8 mouse cellular contexts compared by ENCODE assay signal in the genomic region with DNA sequence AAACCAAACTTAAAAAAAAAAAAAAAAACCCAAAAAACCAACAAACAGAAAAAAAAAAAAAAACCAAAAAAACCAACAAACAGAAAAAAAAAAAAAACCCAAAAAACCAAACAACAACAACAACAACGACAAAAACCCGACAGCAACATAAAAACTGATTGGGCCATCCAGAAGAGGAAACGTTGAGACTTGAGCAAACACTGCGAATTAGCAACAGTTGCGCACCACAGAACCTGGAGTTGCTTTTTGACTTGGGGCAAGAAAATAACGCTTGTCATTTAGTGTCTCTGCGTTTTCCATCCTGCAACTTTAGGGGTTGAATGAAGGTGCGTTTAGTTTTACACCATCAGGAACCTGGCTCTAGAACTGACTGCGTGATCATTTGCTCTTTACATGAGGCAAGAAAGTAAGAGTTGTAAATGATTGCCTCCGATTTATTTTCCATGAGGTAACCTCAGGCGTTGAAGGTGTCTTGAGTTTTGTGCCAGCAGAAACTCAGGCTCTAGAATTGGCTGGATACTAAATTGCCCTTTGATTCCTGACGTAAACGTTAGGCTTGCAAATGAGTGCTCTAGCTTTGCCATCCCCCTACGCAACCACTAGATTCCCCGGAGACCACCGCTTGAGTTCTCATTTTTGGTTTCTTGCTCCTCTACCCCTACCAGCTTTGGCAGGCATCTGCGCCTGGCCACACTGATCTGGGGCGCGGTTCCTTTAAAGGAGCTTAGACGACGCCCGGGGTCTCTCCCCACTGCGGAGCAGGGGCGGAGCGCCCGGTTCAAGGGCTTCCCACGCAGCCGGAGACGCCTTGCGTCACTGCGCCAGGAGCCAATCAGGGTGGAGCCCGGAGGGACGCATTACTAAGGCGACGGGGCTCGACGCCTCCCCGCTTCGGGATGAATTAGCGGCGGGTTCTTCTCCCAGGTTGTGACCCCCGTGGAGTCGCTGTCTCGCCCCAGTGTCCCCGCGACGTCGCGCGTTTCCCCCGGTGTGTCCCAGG. TPM values are rescaled to one million over a fixed set of nuclear protein-coding genes. Genes with fewer than 3 reads are reported as not detected.
DNase-seq lines count a peak whose midpoint lies in the region; ATAC-seq and TF ChIP-seq lines count a peak whose summit lies in the region.

TSS of gene Lclat1 (plus strand) at position 828 of the 1,000 bp plus-strand sequence.

- peak within 1 kb of the TSS; percentile 92 for H3K4me2 ChIP-seq in heart, embryonic 11.5 days
- peak within 1 kb of the TSS; percentile 90 for H3K4me2 ChIP-seq in kidney, embryonic 16.5 days (replicated peaks; ENCODE audit: low read depth, low read length)
- peak within 1 kb of the TSS; percentile 95 for H3K4me2 ChIP-seq in myocyte (ENCODE audit: low read depth)

- peak within 1 kb of the TSS; percentile 76 for H3K4me3 ChIP-seq in heart, embryonic 11.5 days (ENCODE audit: low read depth, low read length)
- peak within 1 kb of the TSS; percentile 92 for H3K4me3 ChIP-seq in kidney, embryonic 16.5 days (ENCODE audit: low read length)
- H3K4me3 ChIP-seq in liver, adult 2 months (ENCODE audit: insufficient read depth, low read depth, low read length), result peak within 1 kb of the TSS; percentile 89
- peak within 1 kb of the TSS; percentile 64 for H3K4me3 ChIP-seq in myocyte

- H3K9me3 ChIP-seq in heart, embryonic 11.5 days (replicated peaks; ENCODE audit: control insufficient read depth, low read length), result no peaks in the 10 kb centered on the region
- no peaks in the 10 kb centered on the region for H3K9me3 ChIP-seq in kidney, embryonic 16.5 days (ENCODE audit: low read length)

- peak; percentile 99 for ATAC-seq in erythroblast, adult 5-6 weeks (replicated peaks; ENCODE audit: low FRiP score, poor library complexity, severe bottlenecking)
- peak; percentile 100 for ATAC-seq in heart, embryonic 11.5 days (replicated peaks; ENCODE audit: insufficient number of reproducible peaks, low FRiP score, low TSS enrichment)
- peak; percentile 100 for ATAC-seq in kidney, embryonic 16.5 days (ENCODE audit: low FRiP score, low TSS enrichment)

- H3K79me2 ChIP-seq in liver, adult 2 months (ENCODE audit: control insufficient read depth, insufficient read depth, low read length), result peaks cover 11% of the 10 kb centered on the region; the same call in 1 of the 2 replicates
- H3K79me2 ChIP-seq in myocyte (ENCODE audit: control insufficient read depth, insufficient read depth), result peaks cover 28% of the 10 kb centered on the region

- no peaks in the 10 kb centered on the region for H3K27me3 ChIP-seq in heart, embryonic 11.5 days (ENCODE audit: control insufficient read depth, insufficient read depth, low read length)
- no peaks in the 10 kb centered on the region for H3K27me3 ChIP-seq in kidney, embryonic 16.5 days (ENCODE audit: insufficient read depth, low read length)
- H3K27me3 ChIP-seq in liver, adult 2 months (ENCODE audit: control insufficient read depth, insufficient read depth, low read length), result no peaks in the 10 kb centered on the region
- H3K27me3 ChIP-seq in myocyte (ENCODE audit: control insufficient read depth, insufficient read depth, insufficient read length), result no peaks in the 10 kb centered on the region
- H3K27me3 ChIP-seq in splenic B cell, adult 2 months (ENCODE audit: control insufficient read depth, insufficient read depth, low read length, poor library complexity, severe bottlenecking), result no peaks in the 10 kb centered on the region

- H3K36me3 ChIP-seq in heart, embryonic 11.5 days (ENCODE audit: control insufficient read depth, insufficient read depth, low read length), result no peaks in the 10 kb centered on the region
- no peaks in the 10 kb centered on the region for H3K36me3 ChIP-seq in kidney, embryonic 16.5 days (ENCODE audit: insufficient read depth, low read length)
- no peaks in the 10 kb centered on the region for H3K36me3 ChIP-seq in liver, adult 2 months (ENCODE audit: control insufficient read depth, insufficient read depth, low read length)
- H3K36me3 ChIP-seq in myocyte (ENCODE audit: control insufficient read depth, insufficient read depth), result no peaks in the 10 kb centered on the region
- 0 out of 2 replicates have a peak, but pooled peaks cover 1% of the 10 kb centered on the region for H3K36me3 ChIP-seq in splenic B cell, adult 2 months (ENCODE audit: control insufficient read depth, insufficient read depth, low read length, poor library complexity, severe bottlenecking)

- 0 out of 2 replicates have a peak, but pooled peaks have one; percentile 4 for TF ChIP-seq POLR2A in liver, adult 2 months (IDR thresholded peaks at IDR 0.05; ENCODE audit: extremely low read depth, insufficient read depth, low read length)
- TF ChIP-seq POLR2A in myocyte (IDR thresholded peaks at IDR 0.05; ENCODE audit: insufficient read length, low read depth), result peak; percentile 64

- H3K9ac ChIP-seq in heart, embryonic 11.5 days (ENCODE audit: low read depth, low read length), result peak within 1 kb of the TSS; percentile 89
- peak within 1 kb of the TSS; percentile 92 for H3K9ac ChIP-seq in kidney, embryonic 16.5 days (replicated peaks; ENCODE audit: low read length)
- peak within 1 kb of the TSS; percentile 83 for H3K9ac ChIP-seq in liver, adult 2 months (ENCODE audit: low read depth, low read length)

- DNase-seq in B cell, adult 2 months, result peak; percentile 96
- DNase-seq in brain, adult 2 months (ENCODE audit: low read depth, low spot score), result peak; percentile 98
- peak; percentile 92 for DNase-seq in liver, adult 2 months (ENCODE audit: extremely low read depth, low read depth, low spot score)
- DNase-seq in splenic B cell, adult 2 months (ENCODE audit: low read depth, low spot score), result peak; percentile 96

- peaks cover 4% of the 10 kb centered on the region for H3K4me1 ChIP-seq in heart, embryonic 11.5 days (ENCODE audit: control insufficient read depth, insufficient read depth, low read length)
- H3K4me1 ChIP-seq in kidney, embryonic 16.5 days (ENCODE audit: insufficient read depth, low read length), result peaks cover 23% of the 10 kb centered on the region
- peaks cover 4% of the 10 kb centered on the region for H3K4me1 ChIP-seq in liver, adult 2 months (ENCODE audit: control insufficient read depth, insufficient read depth, low read length)

- 5% methylated on average over 51 of the region's 51 CpGs for WGBS in heart, embryonic 11.5 days (ENCODE audit: insufficient replicate concordance)
- 4% methylated on average over 51 of the region's 51 CpGs for WGBS in kidney, embryonic 16.5 days
- 4% methylated on average over 51 of the region's 51 CpGs for WGBS in liver, adult 2 months

- TF ChIP-seq CTCF in liver, adult 2 months (IDR thresholded peaks at IDR 0.05; ENCODE audit: low read depth, low read length), result no peak

- peak within 1 kb of the TSS; percentile 29 for H3ac ChIP-seq in myocyte (ENCODE audit: control insufficient read depth, insufficient read length)

- peak within 1 kb of the TSS; percentile 71 for H3K27ac ChIP-seq in heart, embryonic 11.5 days (ENCODE audit: low read depth, low read length)
- peak within 1 kb of the TSS; percentile 89 for H3K27ac ChIP-seq in kidney, embryonic 16.5 days (ENCODE audit: low read length)
- peak within 1 kb of the TSS; percentile 81 for H3K27ac ChIP-seq in liver, adult 2 months (replicated peaks; ENCODE audit: insufficient read depth, low read depth, low read length)

TF ChIP-seq in myocyte, 11 proteins besides CTCF, POLR2A, EP300 and RAD21:
- TF ChIP-seq MYOD1 (IDR thresholded peaks at IDR 0.05; ENCODE audit: control insufficient read depth in 1 of 3, insufficient read length in 2 of 3, low read depth in 2 of 3), result peak in 1 of 3 experiments; percentile 6
- TF ChIP-seq POLR2AphosphoS2 (IDR thresholded peaks at IDR 0.05; ENCODE audit: insufficient read length, low read depth), result peak; percentile 69
- TF ChIP-seq TCF12 (IDR thresholded peaks at IDR 0.05; ENCODE audit: insufficient read depth, poor library complexity, severe bottlenecking), result no peak
- no peak for TF ChIP-seq MYOG (IDR thresholded peaks at IDR 0.05; ENCODE audit: control insufficient read depth in 1 of 3, insufficient read depth in 1 of 3, insufficient read length in 2 of 3, low read depth in 2 of 3)
- no peak for TF ChIP-seq MAX (IDR thresholded peaks at IDR 0.05; ENCODE audit: low read depth)
- no peak for TF ChIP-seq TCF3 (IDR thresholded peaks at IDR 0.05; ENCODE audit: insufficient read length, low read depth)
- no peak for TF ChIP-seq USF1 (IDR thresholded peaks at IDR 0.05; ENCODE audit: low read depth)
- TF ChIP-seq REST (IDR thresholded peaks at IDR 0.05; ENCODE audit: insufficient read depth, insufficient read length), result no peak
- TF ChIP-seq E2F4 (IDR thresholded peaks at IDR 0.05; ENCODE audit: insufficient read depth), result peak; percentile 71
- no peak for TF ChIP-seq CEBPB (IDR thresholded peaks at IDR 0.05; ENCODE audit: insufficient read depth, poor library complexity, severe bottlenecking)
- no peak for TF ChIP-seq SRF (IDR thresholded peaks at IDR 0.05; ENCODE audit: control insufficient read depth, insufficient read length, low read depth)

RNA-seq across cellular contexts. Expression of gene Lclat1, which starts in this region (rescaled TPM):
- 3.6 and 9.0 TPM in 2 replicates for total RNA-seq in erythroblast, adult 5-6 weeks (2015; ENCODE audit: low replicate concordance)
- total RNA-seq in erythroblast, adult 5-6 weeks (2017; ENCODE audit: low replicate concordance), result 1.3 and 3.3 TPM in 2 replicates
- polyA plus RNA-seq in heart, embryonic 11.5 days (2014; fragmentation: Nextera tagmentation; extraction: Ambion mirVana), result 38.3 and 51.0 TPM in 2 replicates
- 16.9 and 20.0 TPM in 2 replicates for polyA plus RNA-seq in kidney, embryonic 16.5 days (2015; fragmentation: Nextera tagmentation; extraction: Ambion mirVana)
- total RNA-seq in liver, adult 2 months (2014; rRNA removed), result 24.1 and 29.6 TPM in 2 replicates
- polyA plus RNA-seq in liver, adult 2 months (2012; rRNA removed), result 12.3 and 17.2 TPM in 2 replicates
- polyA plus RNA-seq in myocyte (2012; fragmentation: generic; extraction: Trizol), result 27.2 TPM

Comparison
In these comparisons a context has a peak if more than half of its experiments do, and no peak if none do; other contexts are left out.
1. Peak in every context shown above with its lines: DNase-seq, ATAC-seq, H3K4me3 ChIP-seq and H3K27ac ChIP-seq.